Mouse (Mus musculus): ENCODE measurements at regions not wholly inside any gene's neighbourhood (a gene's known extent, or its start where the extent isn't known, plus 50 kb on each side); places are given as distances from the start of the nearest gene placed in this dataset.

DNA sequence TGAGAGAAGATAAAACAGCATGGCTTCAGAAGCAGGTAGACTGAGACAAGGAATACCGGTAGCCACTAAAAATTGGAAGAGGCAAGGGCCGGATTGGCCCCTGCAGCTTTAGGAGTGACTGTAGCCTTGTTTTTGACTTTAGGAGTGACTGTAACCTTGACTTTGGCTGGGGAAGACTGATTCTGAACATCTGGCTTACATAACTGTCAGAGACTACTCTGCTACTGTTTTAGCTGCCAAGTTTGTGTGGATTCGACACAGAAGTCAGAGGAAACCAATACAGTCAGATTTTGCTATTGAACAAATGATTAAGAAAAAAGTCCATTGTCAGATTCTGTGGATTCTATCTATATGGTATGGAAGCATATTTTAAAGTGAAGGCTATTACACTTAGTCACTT lies 66.4 kb upstream of the Cd28 start:
- intact Hi-C loops (cut with DNase I) = loop anchor here (10.0 kb wide), 1 partner anchor 175 kb away; no protein-coding TSS in a partner anchor
- Histone ChIP-seq H3K27ac (no peak overlapping the region), H3K4me3 (no peak overlapping the region)
- DNase-seq (ENCODE audit: extremely low spot score in 1 of 2, low spot score in 2 of 2) = no peak
- TF ChIP-seq CTCF (IDR thresholded peaks at IDR 0.05) = no peak

DNA sequence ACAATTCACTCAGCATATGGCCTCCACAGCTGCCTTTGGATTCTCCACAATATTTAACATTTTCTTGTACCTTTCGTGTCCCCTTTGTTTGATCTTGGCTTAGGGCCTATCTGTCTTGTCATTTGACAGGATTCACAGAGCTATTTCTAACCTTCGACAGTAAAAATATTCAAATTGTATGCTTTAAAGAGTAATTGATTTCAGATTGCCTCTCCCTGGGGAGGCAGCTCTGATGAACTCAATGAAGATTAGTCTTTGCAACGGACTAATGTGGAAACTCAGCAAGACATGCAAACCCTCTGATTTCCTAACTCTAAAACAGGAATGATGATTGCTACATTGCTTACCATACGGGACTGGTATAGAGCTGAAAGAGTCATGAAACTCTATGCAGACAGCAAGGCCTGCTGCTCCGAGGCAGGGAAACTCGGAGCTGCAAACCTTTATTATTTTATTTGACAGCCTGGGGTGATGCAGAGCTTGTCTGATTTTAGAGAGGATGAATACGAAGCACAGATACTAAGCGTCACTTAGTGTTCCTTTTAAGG lies 67.2 kb upstream of the Cd28 start:
- no peak for TF ChIP-seq CTCF (IDR thresholded peaks at IDR 0.05)
- intact Hi-C loops (cut with DNase I) = no loop called here
- no peak for DNase-seq (ENCODE audit: extremely low spot score in 1 of 2, low spot score in 2 of 2)

DNA sequence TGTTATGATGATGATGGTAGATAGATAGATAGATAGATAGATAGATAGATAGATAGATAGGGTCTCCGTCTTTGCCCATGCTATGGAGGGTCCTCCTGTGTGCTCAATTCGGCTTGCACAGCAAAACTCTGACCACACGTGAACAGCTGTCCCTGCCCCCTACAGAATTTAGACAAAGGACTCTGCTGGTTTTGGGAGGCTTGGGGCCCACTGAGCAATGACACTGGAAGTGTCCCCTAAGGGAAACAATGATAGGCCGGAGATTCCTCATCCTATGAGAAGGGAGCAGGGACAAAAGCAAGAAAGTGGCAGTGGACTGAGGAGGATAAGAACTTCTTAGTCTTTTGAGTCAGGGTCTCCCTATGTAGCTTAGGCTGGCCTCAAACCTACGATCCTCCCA lies 69.8 kb upstream of the Cd28 start:
- intact Hi-C loops (cut with DNase I) = no loop called here

More for the DNA sequence above, 67.2 kb upstream of the Cd28 start:
- H3K4me3 ChIP-seq = no peak overlapping the region
- H3K27ac ChIP-seq = no peak overlapping the region

DNA sequence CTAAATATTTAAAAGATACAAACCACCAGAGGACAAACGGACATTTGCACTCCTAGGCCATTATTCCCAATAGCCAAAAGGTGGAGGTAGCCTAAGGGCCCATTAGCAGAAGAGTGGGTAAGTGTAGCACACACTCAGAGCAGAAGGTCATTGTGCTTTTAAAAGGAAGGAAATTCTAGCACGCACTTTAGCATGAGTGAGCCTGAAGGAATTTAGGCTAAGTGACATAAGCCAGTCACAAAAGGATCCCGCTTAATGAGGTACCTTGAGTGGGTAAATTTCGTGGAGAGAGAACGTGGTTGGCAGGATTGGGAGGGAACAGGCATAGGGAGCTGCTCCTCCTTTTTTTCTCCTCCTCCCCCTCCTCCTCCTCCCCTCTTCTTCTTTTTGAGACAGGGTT lies 70.4 kb upstream of the Cd28 start:
- H3K27ac ChIP-seq = no peak overlapping the region
- no peak for DNase-seq (ENCODE audit: extremely low spot score in 1 of 2, low spot score in 2 of 2)
- H3K4me3 ChIP-seq = no peak overlapping the region
- intact Hi-C loops (cut with DNase I) = no loop called here
- no peak for TF ChIP-seq CTCF (IDR thresholded peaks at IDR 0.05)

More for the DNA sequence above, 69.8 kb upstream of the Cd28 start:
- DNase-seq (ENCODE audit: extremely low spot score in 1 of 2, low spot score in 2 of 2) = no peak
- no peak for TF ChIP-seq CTCF (IDR thresholded peaks at IDR 0.05)
- Histone ChIP-seq H3K4me3 (no peak overlapping the region), H3K27ac (no peak overlapping the region)

DNA sequence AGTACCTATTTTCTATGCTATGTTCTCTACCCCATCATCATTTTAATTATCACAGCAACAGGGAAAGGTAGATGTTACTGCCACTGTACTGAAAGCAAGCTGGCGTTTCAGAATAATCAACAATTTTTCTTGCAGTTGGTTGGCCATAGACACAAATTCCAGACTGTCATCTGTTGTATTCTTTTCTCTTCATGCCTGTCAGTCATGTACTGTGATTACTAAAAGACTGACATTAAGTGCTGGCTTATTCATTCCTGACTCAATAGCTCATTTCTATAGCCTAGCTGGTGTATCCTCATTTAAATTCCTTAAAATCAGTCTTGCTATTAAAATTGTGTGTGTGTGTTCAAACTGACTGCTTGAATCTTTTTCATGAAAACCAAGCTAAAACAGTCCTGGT lies 71.4 kb upstream of the Cd28 start:
- intact Hi-C loops (cut with DNase I) = no loop called here

DNA sequence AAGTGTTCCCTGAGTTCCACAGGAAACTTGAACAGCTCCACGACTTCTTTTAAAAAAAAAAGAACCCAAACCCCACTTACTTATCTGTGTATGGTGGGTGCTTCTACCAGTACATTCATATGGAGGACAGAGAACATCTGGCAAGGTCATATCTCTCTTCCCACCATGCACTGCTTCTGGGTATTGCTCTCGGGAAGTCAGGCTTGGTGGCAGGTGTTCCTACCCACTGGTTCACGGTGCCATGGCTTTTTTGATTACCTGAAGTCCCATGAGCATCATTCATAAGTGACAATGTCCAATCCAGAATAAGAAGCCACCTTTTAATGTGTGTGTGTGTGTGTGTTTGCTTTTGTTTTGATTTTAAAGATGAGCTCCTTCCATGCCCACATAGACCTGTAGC lies 73.8 kb upstream of the Cd28 start:
- no peak for DNase-seq (ENCODE audit: extremely low spot score in 1 of 2, low spot score in 2 of 2)
- no peak for TF ChIP-seq CTCF (IDR thresholded peaks at IDR 0.05)
- H3K4me3 ChIP-seq = no peak overlapping the region
- H3K27ac ChIP-seq = no peak overlapping the region
- intact Hi-C loops (cut with DNase I) = no loop called here

More for the DNA sequence above, 71.4 kb upstream of the Cd28 start:
- TF ChIP-seq CTCF (IDR thresholded peaks at IDR 0.05) = no peak
- Histone ChIP-seq H3K27ac (no peak overlapping the region), H3K4me3 (no peak overlapping the region)
- no peak for DNase-seq (ENCODE audit: extremely low spot score in 1 of 2, low spot score in 2 of 2)

DNA sequence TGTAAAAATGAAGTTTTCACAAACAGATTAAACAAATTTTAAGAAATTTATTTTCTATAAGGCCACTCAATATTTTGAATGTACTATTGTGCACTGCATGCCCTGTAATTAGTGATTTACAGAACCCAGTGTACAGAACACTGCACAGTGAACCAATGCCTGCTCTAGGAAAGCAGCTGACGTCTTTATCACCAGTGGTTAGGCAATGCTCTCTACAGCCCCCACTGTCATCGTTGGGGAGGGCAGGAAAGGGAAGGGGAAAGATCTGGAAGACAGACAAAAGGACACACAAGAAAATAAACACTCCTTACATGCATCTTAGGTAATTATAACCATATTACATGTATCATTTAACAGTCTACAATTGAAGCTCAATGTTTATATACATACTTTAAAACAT lies 74.4 kb upstream of the Cd28 start:
- no peak for TF ChIP-seq CTCF (IDR thresholded peaks at IDR 0.05)
- Histone ChIP-seq H3K27ac (no peak overlapping the region), H3K4me3 (no peak overlapping the region)
- intact Hi-C loops (cut with DNase I) = no loop called here
- DNase-seq (ENCODE audit: extremely low spot score in 1 of 2, low spot score in 2 of 2) = no peak

DNA sequence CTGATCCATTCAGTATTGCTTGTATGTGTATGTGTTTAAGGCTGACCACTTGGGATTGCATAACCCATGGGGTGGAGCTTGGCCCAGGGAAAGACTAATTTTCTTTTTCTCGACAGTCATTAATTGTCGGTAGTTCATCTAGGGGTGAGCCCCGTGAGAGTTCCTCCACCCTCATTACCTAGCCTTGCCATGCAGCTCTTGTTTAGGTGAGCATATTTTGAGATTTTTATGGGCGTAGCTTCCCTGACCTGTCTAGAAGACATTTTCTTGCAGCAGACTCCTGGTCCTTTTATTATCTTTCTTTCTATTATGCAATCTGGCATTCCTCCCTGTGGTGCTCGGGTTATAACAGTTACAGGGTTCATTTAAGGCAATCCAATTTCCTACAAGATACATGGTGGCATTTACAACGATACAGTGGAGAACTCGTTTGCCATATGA lies 74.4 kb upstream of the Raph1 start:
- no peak overlapping the region for H3K27ac ChIP-seq
- no peak overlapping the region for H3K4me3 ChIP-seq
- TF ChIP-seq CTCF (IDR thresholded peaks at IDR 0.05) = no peak
- DNase-seq (ENCODE audit: extremely low spot score in 1 of 2, low spot score in 2 of 2) = no peak
- intact Hi-C loops (cut with DNase I) = no loop called here

DNA sequence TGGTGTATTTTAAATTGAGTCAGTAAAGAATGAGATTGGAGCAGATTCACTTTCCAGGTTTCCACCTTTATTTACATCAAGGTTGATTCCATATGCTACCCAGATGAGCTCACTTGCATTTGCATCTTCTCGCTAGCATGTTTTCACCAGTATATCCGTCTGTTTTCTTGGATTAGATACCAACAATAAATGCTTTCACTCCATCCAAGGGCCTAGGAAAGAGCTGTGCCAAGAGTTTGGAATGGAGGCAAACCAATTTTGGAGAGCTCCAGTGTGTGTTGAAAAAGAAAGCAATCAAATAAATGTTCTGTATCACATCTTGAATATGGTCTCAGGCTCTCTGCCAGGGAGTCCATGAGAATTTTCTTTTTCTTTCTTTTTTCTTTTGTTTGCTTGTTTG lies 72.6 kb upstream of the Raph1 start:
- no peak for TF ChIP-seq CTCF (IDR thresholded peaks at IDR 0.05)
- H3K4me3 ChIP-seq = no peak overlapping the region
- intact Hi-C loops (cut with DNase I) = no loop called here
- no peak overlapping the region for H3K27ac ChIP-seq
- DNase-seq (ENCODE audit: extremely low spot score in 1 of 2, low spot score in 2 of 2) = no peak

DNA sequence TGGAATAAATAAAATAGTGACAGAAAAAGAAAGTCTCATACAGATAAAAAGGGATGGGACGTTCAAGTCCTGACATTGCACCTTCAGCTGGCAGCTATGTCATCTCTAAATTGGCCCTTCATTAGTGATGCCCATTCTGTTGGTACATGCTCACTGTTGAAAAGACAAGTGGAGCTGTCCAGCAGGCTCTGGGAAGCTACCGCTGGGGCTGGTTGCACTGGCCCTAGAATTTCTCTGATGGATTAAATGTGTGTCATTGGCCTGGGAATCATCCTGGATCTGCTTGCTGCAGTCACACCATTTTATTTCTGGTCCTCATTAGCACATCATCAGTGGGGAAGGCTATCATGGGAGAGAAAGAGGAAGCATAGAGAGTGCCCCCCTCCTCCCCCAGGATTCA lies 72.2 kb upstream of the Raph1 start:
- intact Hi-C loops (cut with DNase I) = no loop called here
- no peak for DNase-seq (ENCODE audit: extremely low spot score in 1 of 2, low spot score in 2 of 2)
- no peak overlapping the region for H3K27ac ChIP-seq
- no peak overlapping the region for H3K4me3 ChIP-seq
- TF ChIP-seq CTCF (IDR thresholded peaks at IDR 0.05) = no peak

DNA sequence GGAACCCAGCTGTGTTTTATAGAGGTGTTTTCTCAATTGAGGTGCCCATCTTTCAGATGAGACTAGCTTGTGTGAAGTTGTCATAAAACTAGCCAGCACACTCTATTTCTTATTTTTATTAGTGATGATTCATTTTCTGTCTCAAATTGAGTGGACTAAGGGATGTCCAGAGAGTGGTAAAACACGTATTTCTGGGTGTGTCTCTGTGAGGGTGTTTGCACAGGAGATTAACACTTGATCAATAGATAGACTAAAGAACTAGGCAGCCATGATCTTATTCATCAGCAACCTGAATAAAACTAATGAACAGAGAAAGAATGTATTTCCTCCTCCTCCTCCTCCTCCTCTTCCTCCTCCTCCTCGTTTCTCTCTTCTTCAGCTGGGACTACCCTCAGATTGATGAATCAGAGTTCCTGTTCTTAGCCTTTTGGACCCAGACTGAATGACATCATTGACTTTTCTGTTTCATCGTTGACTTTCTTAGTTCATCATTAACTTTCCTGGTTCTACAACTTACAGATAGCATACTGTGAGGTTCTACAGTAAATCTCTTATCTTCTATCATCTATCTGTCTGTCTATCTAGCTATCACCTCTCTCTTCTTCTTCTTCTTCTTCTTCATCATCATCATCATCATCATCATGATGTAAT lies 70.0 kb upstream of the Raph1 start:
- no peak for TF ChIP-seq CTCF (IDR thresholded peaks at IDR 0.05)
- Histone ChIP-seq H3K4me3 (no peak overlapping the region), H3K27ac (no peak overlapping the region)
- intact Hi-C loops (cut with DNase I) = loop anchor here (1.0 kb wide), 1 partner anchor 8 kb away; no protein-coding TSS in a partner anchor
- no peak for DNase-seq (ENCODE audit: extremely low spot score in 1 of 2, low spot score in 2 of 2)

DNA sequence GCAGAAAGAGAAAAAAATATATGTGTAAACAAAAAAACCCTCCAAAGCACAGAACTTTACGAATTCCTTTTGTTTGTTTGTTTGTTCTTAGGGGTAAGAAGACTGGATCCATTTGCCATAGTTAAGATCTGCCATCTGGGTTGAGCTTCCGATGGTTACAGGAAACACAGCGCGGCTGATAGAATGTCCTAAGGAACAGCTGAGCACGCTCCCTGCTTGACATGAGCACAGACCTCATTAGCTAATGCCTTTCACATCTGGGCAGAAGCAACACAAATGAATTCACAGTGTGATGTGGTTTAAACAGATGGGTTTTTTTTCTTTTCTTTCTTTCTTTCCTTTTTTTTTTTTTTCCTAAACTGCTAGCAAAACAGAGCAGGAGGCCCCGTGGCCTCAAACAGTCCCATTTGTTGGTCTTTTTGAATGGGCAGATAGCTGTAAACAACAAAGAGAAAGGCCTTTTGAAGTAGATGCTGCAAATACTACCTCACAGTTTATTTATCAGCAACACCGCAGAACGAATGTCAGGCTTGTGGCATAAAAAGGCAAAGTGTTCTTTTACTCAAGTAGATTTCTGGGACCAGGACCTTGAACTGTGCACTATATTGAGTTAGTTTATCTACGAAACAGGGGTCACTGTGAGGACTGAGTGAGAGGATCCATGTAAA lies 61.0 kb upstream of the Raph1 start:
- DNase-seq (ENCODE audit: extremely low spot score in 1 of 2, low spot score in 2 of 2) = no peak
- H3K4me3 ChIP-seq = no peak overlapping the region
- no peak for TF ChIP-seq CTCF (IDR thresholded peaks at IDR 0.05)
- intact Hi-C loops (cut with DNase I) = no loop called here
- H3K27ac ChIP-seq = no peak overlapping the region

DNA sequence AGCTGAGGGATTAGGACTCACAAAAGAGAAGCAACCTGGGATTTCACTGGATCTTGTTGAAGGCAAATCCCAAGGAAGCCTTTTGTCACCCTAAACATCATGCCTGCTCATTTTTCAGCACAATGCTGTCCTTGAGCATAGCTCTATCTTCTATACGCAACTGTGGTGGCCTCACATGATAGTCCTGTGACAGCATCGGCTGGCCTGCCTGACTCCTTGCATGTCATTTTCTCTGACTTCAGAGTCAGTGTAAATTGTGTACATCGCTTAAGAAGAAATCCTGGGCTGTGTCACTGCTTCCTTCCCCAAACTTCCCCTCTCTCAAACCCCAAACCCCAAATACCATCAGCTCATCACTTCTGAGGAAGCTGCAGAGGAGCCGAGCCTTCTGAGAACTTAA lies 60.5 kb upstream of the Raph1 start:
- no peak overlapping the region for H3K4me3 ChIP-seq
- DNase-seq (ENCODE audit: extremely low spot score in 1 of 2, low spot score in 2 of 2) = no peak
- TF ChIP-seq CTCF (IDR thresholded peaks at IDR 0.05) = no peak
- intact Hi-C loops (cut with DNase I) = no loop called here
- H3K27ac ChIP-seq = no peak overlapping the region

Measured in left cerebral cortex, adult 2 months (tissue).